ENCODE assay signal across 12 mouse cellular contexts in genomic region chr10:86700973-86701372, GRCm38 (mm10). TPM values are rescaled to one million over a fixed set of nuclear protein-coding genes. Genes with fewer than 3 reads are reported as not detected.
DNase-seq lines count a peak whose midpoint lies in the region; ATAC-seq and TF ChIP-seq lines count a peak whose summit lies in the region.
"Had no signal": no experiment of that assay in that cellular context is flagged by ENCODE, and none has a peak within 500 bp of the region (broad histone marks: within the 10 kb centered on the region; RNA-seq: fewer than 3 reads in every experiment).

No protein-coding gene starts in this region.

- H3K9me3 ChIP-seq in forebrain, embryonic 11.5 days (ENCODE audit: control insufficient read depth, low read length) = no peaks in the 10 kb centered on the region
- no peaks in the 10 kb centered on the region for H3K9me3 ChIP-seq in forebrain, embryonic 15.5 days
- H3K9me3 ChIP-seq in kidney, embryonic 16.5 days (ENCODE audit: low read length) = no peaks in the 10 kb centered on the region
- H3K9me3 ChIP-seq in E14TG2a.4 (ENCODE audit: low read length) = no peaks in the 10 kb centered on the region
- no peaks in the 10 kb centered on the region for H3K9me3 ChIP-seq in limb, embryonic 11.5 days (ENCODE audit: control insufficient read depth, low read length)

- H3K4me1 ChIP-seq in forebrain, embryonic 11.5 days (replicated peaks; ENCODE audit: control insufficient read depth, insufficient read depth, low read length) = peaks cover 25% of the 10 kb centered on the region
- H3K4me1 ChIP-seq in forebrain, embryonic 15.5 days = peaks cover 53% of the 10 kb centered on the region
- H3K4me1 ChIP-seq in kidney, embryonic 16.5 days (ENCODE audit: insufficient read depth, low read length) = peaks cover 43% of the 10 kb centered on the region
- peaks cover 61% of the 10 kb centered on the region for H3K4me1 ChIP-seq in E14TG2a.4 (replicated peaks; ENCODE audit: low read depth, low read length)
- peaks cover 25% of the 10 kb centered on the region for H3K4me1 ChIP-seq in limb, embryonic 11.5 days (ENCODE audit: control insufficient read depth, insufficient read depth, low read length)

- DNase-seq in forebrain, embryonic 11.5 days (ENCODE audit: low spot score) = no peak
- no peak for DNase-seq in kidney, postnatal 10 days
- DNase-seq in limb, embryonic 11.5 days (ENCODE audit: low spot score) = no peak
- DNase-seq in cerebellum, postnatal 25 days = no peak
- DNase-seq in adipocyte (ENCODE audit: low spot score) = no peak
- DNase-seq: adrenal gland, postnatal 14 days; cerebellum, adult 11-12 months; gastrocnemius, postnatal 10 days; kidney, adult 11 months had no signal

- H3K9ac ChIP-seq in forebrain, embryonic 11.5 days (ENCODE audit: low read length) = no peak overlapping the region
- no peak overlapping the region for H3K9ac ChIP-seq in forebrain, embryonic 15.5 days (replicated peaks)
- H3K9ac ChIP-seq in kidney, embryonic 16.5 days (replicated peaks; ENCODE audit: low read length) = no peak overlapping the region
- H3K9ac ChIP-seq in limb, embryonic 11.5 days (ENCODE audit: low read length) = no peak overlapping the region

- H3K36me3 ChIP-seq in forebrain, embryonic 11.5 days (ENCODE audit: control insufficient read depth, insufficient read depth, low read length) = peaks cover 21% of the 10 kb centered on the region
- H3K36me3 ChIP-seq in forebrain, embryonic 15.5 days = peaks cover 58% of the 10 kb centered on the region
- peaks cover 55% of the 10 kb centered on the region for H3K36me3 ChIP-seq in kidney, embryonic 16.5 days (ENCODE audit: insufficient read depth, low read length)
- peaks cover 85% of the 10 kb centered on the region for H3K36me3 ChIP-seq in E14TG2a.4 (ENCODE audit: insufficient read depth, low read length)
- H3K36me3 ChIP-seq in limb, embryonic 11.5 days (ENCODE audit: control insufficient read depth, insufficient read depth, low read length) = peaks cover 45% of the 10 kb centered on the region

- WGBS in forebrain, embryonic 11.5 days = 85% methylated on average over 3 of the region's 3 CpGs
- WGBS in forebrain, embryonic 15.5 days = 63% methylated on average over 3 of the region's 3 CpGs
- WGBS in kidney, embryonic 16.5 days = 55% methylated on average over 3 of the region's 3 CpGs
- 72% methylated on average over 3 of the region's 3 CpGs for WGBS in limb, embryonic 11.5 days

- no peaks in the 10 kb centered on the region for H3K27me3 ChIP-seq in forebrain, embryonic 11.5 days (ENCODE audit: control insufficient read depth, insufficient read depth, low read length)
- H3K27me3 ChIP-seq in forebrain, embryonic 15.5 days = no peaks in the 10 kb centered on the region
- no peaks in the 10 kb centered on the region for H3K27me3 ChIP-seq in kidney, embryonic 16.5 days (ENCODE audit: insufficient read depth, low read length)
- no peaks in the 10 kb centered on the region for H3K27me3 ChIP-seq in E14TG2a.4 (ENCODE audit: insufficient read depth, low read length)
- H3K27me3 ChIP-seq in limb, embryonic 11.5 days (ENCODE audit: control insufficient read depth, insufficient read depth, low read length) = no peaks in the 10 kb centered on the region

- H3K4me3 ChIP-seq in forebrain, embryonic 11.5 days (ENCODE audit: low read depth, low read length) = no peak overlapping the region
- H3K4me3 ChIP-seq in forebrain, embryonic 15.5 days = no peak overlapping the region
- peak overlapping the region; percentile 0; the same call in 1 of the 2 replicates for H3K4me3 ChIP-seq in kidney, embryonic 16.5 days (ENCODE audit: low read length)
- peak overlapping the region; percentile 41; the same call in 1 of the 2 replicates for H3K4me3 ChIP-seq in E14TG2a.4 (replicated peaks; ENCODE audit: low read length)
- H3K4me3 ChIP-seq in limb, embryonic 11.5 days (ENCODE audit: low read depth, low read length) = no peak overlapping the region

- no peak for TF ChIP-seq CTCF in E14TG2a.4 (conservative IDR thresholded peaks at IDR 0.05; ENCODE audit: low read length)

- no peak overlapping the region for H3K27ac ChIP-seq in forebrain, embryonic 11.5 days (ENCODE audit: low read depth, low read length)
- no peak overlapping the region for H3K27ac ChIP-seq in forebrain, embryonic 15.5 days (replicated peaks)
- no peak overlapping the region for H3K27ac ChIP-seq in kidney, embryonic 16.5 days (ENCODE audit: low read length)
- no peak overlapping the region for H3K27ac ChIP-seq in limb, embryonic 11.5 days (replicated peaks; ENCODE audit: low read depth, low read length)

- 0 out of 2 replicates have a peak overlapping the region, but pooled peaks have one; percentile 15 for H3K4me2 ChIP-seq in forebrain, embryonic 11.5 days (ENCODE audit: low read depth, low read length, severe bottlenecking)
- no peak overlapping the region for H3K4me2 ChIP-seq in forebrain, embryonic 15.5 days (replicated peaks)
- H3K4me2 ChIP-seq in kidney, embryonic 16.5 days (replicated peaks; ENCODE audit: low read depth, low read length) = peak overlapping the region; percentile 30
- peak overlapping the region; percentile 15; the same call in 1 of the 2 replicates for H3K4me2 ChIP-seq in limb, embryonic 11.5 days (ENCODE audit: low read depth, severe bottlenecking)

- no peak for ATAC-seq in forebrain, embryonic 11.5 days (replicated peaks; ENCODE audit: low FRiP score)
- ATAC-seq in forebrain, embryonic 15.5 days (replicated peaks) = no peak
- ATAC-seq in kidney, embryonic 16.5 days (ENCODE audit: low FRiP score, low TSS enrichment) = no peak
- no peak for ATAC-seq in limb, embryonic 11.5 days (ENCODE audit: insufficient number of reproducible peaks, low FRiP score, low TSS enrichment, low read depth)

RNA-seq across cellular contexts. Expression of gene Hsp90b1, which starts 4.3 kb away (rescaled TPM):
- polyA plus RNA-seq in forebrain, embryonic 11.5 days (2014; fragmentation: Nextera tagmentation; extraction: Ambion mirVana) = 429 and 475 TPM in 2 replicates
- 276 and 292 TPM in 2 replicates for polyA plus RNA-seq in forebrain, embryonic 15.5 days (2015; fragmentation: Nextera tagmentation; extraction: Ambion mirVana)
- 761 and 786 TPM in 2 replicates for polyA plus RNA-seq in kidney, embryonic 16.5 days (2015; fragmentation: Nextera tagmentation; extraction: Ambion mirVana)
- polyA plus RNA-seq in limb, embryonic 11.5 days (2014; fragmentation: Nextera tagmentation; extraction: Ambion mirVana) = 553 and 597 TPM in 2 replicates

RNA-seq across cellular contexts. Expression of gene Ttc41, which starts 4.6 kb away (rescaled TPM):
- polyA plus RNA-seq in forebrain, embryonic 11.5 days (2014; fragmentation: Nextera tagmentation; extraction: Ambion mirVana) = 2.5 and 3.6 TPM in 2 replicates
- 1.3 and 1.5 TPM in 2 replicates for polyA plus RNA-seq in forebrain, embryonic 15.5 days (2015; fragmentation: Nextera tagmentation; extraction: Ambion mirVana)
- 1.5 and 2.1 TPM in 2 replicates for polyA plus RNA-seq in kidney, embryonic 16.5 days (2015; fragmentation: Nextera tagmentation; extraction: Ambion mirVana)
- 1.6 and 1.7 TPM in 2 replicates for polyA plus RNA-seq in limb, embryonic 11.5 days (2014; fragmentation: Nextera tagmentation; extraction: Ambion mirVana)

Comparison
In these comparisons a context has a peak if more than half of its experiments do, and no peak if none do; other contexts are left out.
1. H3K4me3 ChIP-seq: peak in kidney, embryonic 16.5 days (single experiment) and E14TG2a.4 (single experiment); none in forebrain, embryonic 11.5 days (single experiment), forebrain, embryonic 15.5 days (single experiment) and limb, embryonic 11.5 days (single experiment).